Mouse (Mus musculus) limb, embryonic 13.5 days (tissue): ENCODE results near the gene Tsku. TPM values are rescaled to one million over a fixed set of nuclear protein-coding genes. Genes with fewer than 3 reads are reported as not detected.
A peak's percentile ranks its signal among the peaks of the same experiment; 100 is the strongest.

Experiments used
- ATAC-seq: fragments of 200-750 bp; cut with Nextera tagmentation; 2 replicates; pipeline ENCODE4 v1.8.0; 2017; ENCODE audit warnings: low read depth, moderate number of reproducible peaks, moderate TSS enrichment; ENCODE audit not compliant: low FRiP score
- H3K27ac ChIP-seq: fragments of 300-500 bp; sonication (generic); 2 replicates; pipeline ENCODE4 v1.5.1; 2015; ENCODE audit warnings: inconsistent platforms, mild to moderate bottlenecking, moderate library complexity
- H3K27me3 ChIP-seq: fragments of 300-500 bp; sonication (generic); 2 replicates; pipeline ENCODE4 v1.6.1; 2015; ENCODE audit warnings: mild to moderate bottlenecking, inconsistent platforms
- H3K36me3 ChIP-seq: fragments of 300-500 bp; sonication (generic); 2 replicates; pipeline ENCODE4 v1.6.1; 2015; ENCODE audit warnings: inconsistent platforms, mild to moderate bottlenecking, moderate library complexity
- H3K4me1 ChIP-seq: fragments of 300-500 bp; sonication (generic); 2 replicates; pipeline ENCODE4 v1.6.1; 2015; ENCODE audit warnings: inconsistent platforms
- H3K4me2 ChIP-seq: fragments of 300-500 bp; sonication (generic); replicated peaks from 2 replicates; pipeline ENCODE4 v1.6.1; 2015; ENCODE audit warnings: inconsistent platforms, mild to moderate bottlenecking, moderate library complexity
- H3K4me3 ChIP-seq: fragments of 300-500 bp; sonication (generic); 2 replicates; pipeline ENCODE4 v1.5.1; 2015; ENCODE audit warnings: moderate library complexity, mild to moderate bottlenecking, inconsistent platforms
- H3K9ac ChIP-seq: fragments of 300-500 bp; sonication (generic); 2 replicates; pipeline ENCODE4 v1.6.1; 2015; ENCODE audit warnings: mild to moderate bottlenecking, inconsistent platforms
- H3K9me3 ChIP-seq: fragments of 300-500 bp; sonication (generic); 2 replicates; pipeline ENCODE4 v1.6.1; 2016; ENCODE audit warnings: inconsistent platforms
- WGBS: fragments of 180-500 bp; shearing (Covaris S2); methylation state at CpG from one replicate; pipeline ENCODE4 v1.1.7; 2015; 5-methylcytosine and 5-hydroxymethylcytosine counted together
- polyA plus RNA-seq: library from polyadenylated mRNA; unstranded; fragments of >200 nt; fragmentation: Nextera tagmentation; extraction: Ambion mirVana; gene quantifications from 2 replicates; pipeline ENCODE4 v1.2.1, GENCODE M21; 2015

The Tsku gene
- 22.4 and 23.1 TPM in 2 replicates for polyA plus RNA-seq

DNA sequence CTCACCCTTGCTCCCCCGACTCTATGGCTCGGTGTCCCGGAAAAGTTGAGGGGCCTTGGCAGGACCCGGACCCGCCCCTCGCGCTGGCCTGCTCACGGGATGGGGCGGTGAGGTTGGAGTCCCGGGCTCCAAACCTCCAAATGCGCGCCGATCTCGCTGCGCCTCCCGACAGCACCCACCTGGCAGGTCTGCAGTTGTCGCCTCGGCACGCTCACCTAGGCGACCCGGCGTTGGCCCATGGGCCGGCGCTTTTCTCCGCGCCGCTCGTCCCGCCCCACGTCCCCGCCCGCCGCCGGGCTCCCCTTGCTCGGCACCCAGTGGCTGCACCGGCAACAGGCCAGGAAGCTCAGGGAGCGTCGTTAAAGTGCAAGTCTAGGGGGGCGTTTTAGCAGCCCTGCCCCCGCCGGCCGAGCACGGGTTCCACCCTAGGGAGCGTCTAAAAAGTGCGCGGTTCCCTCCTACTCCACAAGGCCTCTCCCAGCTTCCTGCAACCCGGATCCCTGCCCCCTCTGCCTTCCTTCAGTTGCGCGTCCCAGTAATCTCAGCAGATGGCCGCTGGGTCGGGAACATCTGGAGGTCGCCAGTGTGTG lies at the start of gene Tsku:
Gene Tsku, minus strand, starts transcription at position 266 of the 590 bp plus-strand sequence.
- Histone ChIP-seq H3K9me3 (0 out of 2 replicates have a peak, but pooled peaks cover 5% of the 10 kb centered on the region), H3K27me3 (no peaks in the 10 kb centered on the region), H3K36me3 (no peaks in the 10 kb centered on the region), H3K4me3 (peak within 1 kb of the TSS; percentile 83), H3K4me1 (peaks cover 44% of the 10 kb centered on the region), H3K4me2 (peak within 1 kb of the TSS; percentile 87), H3K9ac (peak within 1 kb of the TSS; percentile 88), H3K27ac (peak within 1 kb of the TSS; percentile 95)
- peak; percentile 93 for ATAC-seq
- WGBS = under 1% methylated on average over 52 of the region's 52 CpGs

DNA sequence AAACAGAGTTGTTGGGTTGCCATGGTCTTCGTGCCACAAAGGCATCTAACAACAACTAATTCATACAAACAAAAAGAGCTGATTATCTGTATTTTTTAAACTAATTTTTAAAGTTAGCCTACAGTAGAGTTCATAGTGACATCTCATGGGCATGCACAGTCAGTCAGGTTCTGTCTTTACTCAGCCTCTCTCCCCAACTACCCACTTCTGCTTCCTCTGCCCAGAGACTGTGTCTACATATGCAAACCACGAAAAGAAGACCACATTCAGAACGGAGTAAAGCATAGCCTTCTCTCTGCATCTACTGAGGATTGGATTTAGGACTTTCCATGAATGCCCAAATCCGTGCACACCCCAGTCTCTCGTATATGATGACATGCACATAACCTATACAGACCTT lies 46.5 kb upstream of the Tsku start:
- no peaks in the 10 kb centered on the region for H3K36me3 ChIP-seq
- ATAC-seq = no peak
- no peak overlapping the region for H3K4me3 ChIP-seq
- H3K9ac ChIP-seq = no peak overlapping the region
- no peak overlapping the region for H3K27ac ChIP-seq
- H3K27me3 ChIP-seq = no peaks in the 10 kb centered on the region
- no peak overlapping the region for H3K4me2 ChIP-seq
- peaks cover 7% of the 10 kb centered on the region; the same call in 1 of the 2 replicates for H3K4me1 ChIP-seq
- H3K9me3 ChIP-seq = no peaks in the 10 kb centered on the region
- WGBS = 78% methylated on average over 5 of the region's 5 CpGs

DNA sequence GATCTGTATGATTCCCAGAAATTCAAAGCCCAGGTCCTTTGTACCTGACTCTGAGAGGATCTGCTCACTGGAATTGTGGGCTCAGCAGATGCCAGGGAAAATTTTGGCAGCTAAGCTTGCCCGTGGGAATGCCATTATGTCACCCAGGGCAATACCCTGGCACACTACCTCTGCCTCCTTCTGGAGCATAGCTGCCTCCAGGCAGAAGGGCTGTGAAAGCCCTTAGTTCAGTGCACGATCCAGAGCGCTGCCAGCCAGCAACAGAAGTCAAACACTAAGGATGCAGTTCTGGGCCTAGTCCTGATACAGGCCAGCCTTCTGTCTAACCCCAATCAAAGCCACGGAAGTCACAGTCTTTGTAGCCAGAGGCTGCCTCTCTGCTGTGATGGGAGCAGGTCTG lies 42.9 kb upstream of the Tsku start:
- Histone ChIP-seq H3K27ac (no peak overlapping the region), H3K4me3 (no peak overlapping the region), H3K9me3 (no peaks in the 10 kb centered on the region), H3K36me3 (no peaks in the 10 kb centered on the region; the same call in 1 of the 2 replicates), H3K4me2 (no peak overlapping the region), H3K27me3 (no peaks in the 10 kb centered on the region), H3K4me1 (peaks cover 9% of the 10 kb centered on the region; the same call in 1 of the 2 replicates), H3K9ac (no peak overlapping the region)
- ATAC-seq = no peak
- WGBS = 75% methylated on average over 4 of the region's 4 CpGs

DNA sequence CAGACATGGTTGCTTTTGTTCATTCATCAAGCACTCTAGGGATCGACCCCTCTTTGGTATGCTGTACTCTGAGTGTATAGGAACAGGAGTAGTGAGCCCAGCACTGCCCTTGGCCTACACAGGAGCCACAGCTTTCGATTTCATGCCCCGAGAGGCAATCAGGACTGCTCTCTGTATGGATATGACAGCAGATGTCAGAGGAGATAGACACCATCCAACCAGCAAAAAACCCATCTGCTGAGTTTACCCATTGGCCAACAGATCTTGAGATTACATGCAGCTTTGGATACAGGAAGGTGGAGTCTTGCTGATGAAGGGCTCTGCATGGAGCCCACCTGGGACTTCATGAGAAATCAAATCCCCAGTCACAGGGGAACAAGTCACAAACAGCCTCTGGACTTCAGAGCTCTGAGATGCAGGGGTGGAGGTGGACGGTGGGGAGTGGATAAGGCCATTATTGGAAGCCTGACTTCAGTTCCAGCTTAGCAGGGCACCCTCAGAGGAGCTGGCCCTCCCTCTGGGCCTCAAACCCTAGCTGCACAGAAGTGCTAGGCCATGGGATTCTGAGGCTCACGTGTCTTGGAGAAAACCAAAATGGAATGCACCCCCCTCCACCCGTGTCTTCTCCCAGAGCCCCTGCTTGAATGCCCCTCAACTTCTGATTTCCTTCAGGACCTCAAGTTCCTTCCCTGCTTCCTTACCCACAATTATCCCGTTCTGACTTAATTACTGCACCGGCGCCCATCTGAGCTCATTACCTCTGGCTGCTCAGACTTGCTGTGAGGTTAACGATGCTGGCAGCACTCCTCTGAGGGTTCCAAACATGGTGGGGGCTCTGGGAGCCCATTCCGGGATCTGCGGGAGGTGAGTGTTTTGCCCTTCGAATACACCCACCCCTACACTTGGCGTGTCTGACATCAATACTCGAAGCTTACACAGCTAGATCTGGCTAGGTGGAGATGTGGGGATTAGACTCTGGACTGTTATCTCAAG lies 41.8 kb upstream of the Tsku start:
- Histone ChIP-seq H3K36me3 (no peaks in the 10 kb centered on the region; the same call in 1 of the 2 replicates), H3K4me1 (peaks cover 9% of the 10 kb centered on the region; the same call in 1 of the 2 replicates), H3K4me2 (no peak overlapping the region), H3K9ac (no peak overlapping the region), H3K27ac (no peak overlapping the region), H3K9me3 (no peaks in the 10 kb centered on the region), H3K27me3 (no peaks in the 10 kb centered on the region), H3K4me3 (no peak overlapping the region)
- WGBS = 44% methylated on average over 15 of the region's 15 CpGs
- ATAC-seq = no peak

GRCm38 (mm10) chr7:98392466-98393201 lies 31.5 kb upstream of the Tsku start:
- peaks cover 20% of the 10 kb centered on the region for H3K4me1 ChIP-seq
- no peaks in the 10 kb centered on the region for H3K9me3 ChIP-seq
- H3K36me3 ChIP-seq = no peaks in the 10 kb centered on the region
- no peak overlapping the region for H3K4me3 ChIP-seq
- ATAC-seq = no peak
- H3K27me3 ChIP-seq = no peaks in the 10 kb centered on the region
- no peak overlapping the region for H3K9ac ChIP-seq
- H3K27ac ChIP-seq = peak overlapping the region; percentile 61; the same call in 1 of the 2 replicates
- WGBS = 90% methylated on average over 8 of the region's 8 CpGs
- no peak overlapping the region for H3K4me2 ChIP-seq

GRCm38 (mm10) chr7:98391351-98391936 lies 30.3 kb upstream of the Tsku start:
- peaks cover 20% of the 10 kb centered on the region for H3K4me1 ChIP-seq
- H3K4me2 ChIP-seq = 0 out of 2 replicates have a peak overlapping the region, but pooled peaks have one; percentile 7
- 52% methylated on average over 7 of the region's 7 CpGs for WGBS
- no peaks in the 10 kb centered on the region for H3K9me3 ChIP-seq
- H3K9ac ChIP-seq = no peak overlapping the region
- peak overlapping the region; percentile 58; the same call in 1 of the 2 replicates for H3K27ac ChIP-seq
- H3K36me3 ChIP-seq = no peaks in the 10 kb centered on the region
- no peak overlapping the region for H3K4me3 ChIP-seq
- H3K27me3 ChIP-seq = no peaks in the 10 kb centered on the region
- peak; percentile 62; the same call in 1 of the 2 replicates for ATAC-seq

DNA sequence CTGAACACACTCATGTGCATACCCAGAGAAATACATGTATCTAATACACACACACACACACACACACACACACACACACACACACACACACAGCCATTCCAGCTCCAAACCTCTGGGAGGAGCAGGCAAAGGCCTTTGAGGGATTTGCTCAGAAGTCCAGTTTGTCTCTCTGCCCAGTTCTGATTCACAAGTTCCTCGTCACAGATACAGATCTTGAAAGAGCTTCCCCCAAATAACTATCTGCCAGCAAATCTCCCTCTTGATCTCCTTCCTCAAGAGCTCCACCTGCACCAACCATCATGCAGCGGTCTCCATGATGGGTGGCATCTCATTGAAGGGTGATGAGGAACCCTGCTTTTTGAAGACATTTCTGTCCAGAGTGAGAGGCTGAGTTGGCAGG lies 29.4 kb upstream of the Tsku start:
- no peak for ATAC-seq
- Histone ChIP-seq H3K4me2 (no peak overlapping the region), H3K36me3 (no peaks in the 10 kb centered on the region), H3K27ac (no peak overlapping the region), H3K9ac (no peak overlapping the region), H3K9me3 (no peaks in the 10 kb centered on the region), H3K4me1 (peaks cover 20% of the 10 kb centered on the region), H3K4me3 (no peak overlapping the region), H3K27me3 (no peaks in the 10 kb centered on the region)
- 89% methylated on average over 2 of the region's 2 CpGs for WGBS

DNA sequence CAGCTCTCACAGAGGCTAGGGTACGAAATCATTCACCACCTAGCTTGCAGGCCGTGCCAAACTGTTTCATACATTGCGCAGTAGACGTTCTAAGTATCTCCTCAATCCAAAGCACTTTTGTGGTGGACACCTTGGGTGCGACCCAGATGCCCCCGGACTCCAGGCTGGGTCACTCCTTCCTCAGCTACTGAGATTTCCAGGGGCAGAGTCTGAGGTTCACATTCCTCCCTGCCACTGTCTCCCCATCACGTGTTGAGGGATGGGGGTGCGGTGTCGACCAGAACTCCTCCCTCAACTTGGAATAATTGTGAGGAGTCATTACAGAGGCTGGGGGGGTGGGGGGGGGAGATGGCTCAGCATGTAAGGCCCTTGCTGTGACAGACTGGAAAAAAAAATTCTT lies 28.5 kb upstream of the Tsku start:
- 84% methylated on average over 9 of the region's 9 CpGs for WGBS
- Histone ChIP-seq H3K36me3 (no peaks in the 10 kb centered on the region), H3K4me2 (no peak overlapping the region), H3K4me3 (no peak overlapping the region), H3K9me3 (no peaks in the 10 kb centered on the region), H3K27ac (no peak overlapping the region), H3K9ac (no peak overlapping the region), H3K4me1 (peaks cover 20% of the 10 kb centered on the region), H3K27me3 (no peaks in the 10 kb centered on the region)
- ATAC-seq = no peak

- Histone ChIP-seq H3K4me1 (peaks cover 23% of the 10 kb centered on the region), H3K9ac (no peak overlapping the region), H3K9me3 (no peaks in the 10 kb centered on the region), H3K36me3 (no peaks in the 10 kb centered on the region), H3K27me3 (no peaks in the 10 kb centered on the region), H3K4me2 (no peak overlapping the region), H3K4me3 (no peak overlapping the region), H3K27ac (no peak overlapping the region)
- 82% methylated on average over 12 of the region's 12 CpGs for WGBS
- no peak for ATAC-seq
Observed at GRCm38 (mm10) chr7:98388881-98389501, 27.9 kb upstream of the Tsku start.

DNA sequence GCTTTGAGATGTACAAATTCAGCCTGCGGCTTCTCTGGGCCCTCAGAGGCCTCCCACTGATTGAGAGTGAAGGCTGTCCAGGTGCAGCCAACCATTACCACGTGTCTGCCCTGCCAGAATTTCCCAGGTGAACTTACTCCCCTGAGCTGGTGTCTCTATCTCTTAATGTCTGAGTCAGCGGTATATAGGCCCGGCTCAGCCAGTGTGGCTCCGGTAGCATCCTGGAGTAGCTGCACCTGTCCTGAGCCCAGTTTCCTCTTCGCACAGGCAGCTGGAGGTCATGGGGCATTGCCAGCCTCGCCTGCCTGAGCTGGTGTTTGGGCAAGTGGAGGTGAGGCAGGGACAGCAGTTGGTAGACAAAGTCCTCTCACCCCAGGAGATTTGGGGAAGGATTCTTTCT lies 26.1 kb upstream of the Tsku start:
- Histone ChIP-seq H3K4me2 (no peak overlapping the region), H3K9ac (no peak overlapping the region), H3K4me1 (peaks cover 27% of the 10 kb centered on the region), H3K4me3 (no peak overlapping the region), H3K27ac (no peak overlapping the region), H3K27me3 (no peaks in the 10 kb centered on the region), H3K36me3 (no peaks in the 10 kb centered on the region), H3K9me3 (no peaks in the 10 kb centered on the region)
- ATAC-seq = no peak
- WGBS = 76% methylated on average over 7 of the region's 7 CpGs

- Histone ChIP-seq H3K4me1 (peaks cover 13% of the 10 kb centered on the region), H3K27me3 (no peaks in the 10 kb centered on the region), H3K36me3 (no peaks in the 10 kb centered on the region), H3K4me2 (no peak overlapping the region), H3K4me3 (no peak overlapping the region), H3K9ac (no peak overlapping the region), H3K9me3 (no peaks in the 10 kb centered on the region), H3K27ac (no peak overlapping the region)
- no peak for ATAC-seq
- 72% methylated on average over 1 of the region's 1 CpGs for WGBS
Observed at GRCm38 (mm10) chr7:98385168-98385567, 24.0 kb upstream of the Tsku start.
